ENCODE assay signal across 8 mouse cellular contexts in the genomic region with DNA sequence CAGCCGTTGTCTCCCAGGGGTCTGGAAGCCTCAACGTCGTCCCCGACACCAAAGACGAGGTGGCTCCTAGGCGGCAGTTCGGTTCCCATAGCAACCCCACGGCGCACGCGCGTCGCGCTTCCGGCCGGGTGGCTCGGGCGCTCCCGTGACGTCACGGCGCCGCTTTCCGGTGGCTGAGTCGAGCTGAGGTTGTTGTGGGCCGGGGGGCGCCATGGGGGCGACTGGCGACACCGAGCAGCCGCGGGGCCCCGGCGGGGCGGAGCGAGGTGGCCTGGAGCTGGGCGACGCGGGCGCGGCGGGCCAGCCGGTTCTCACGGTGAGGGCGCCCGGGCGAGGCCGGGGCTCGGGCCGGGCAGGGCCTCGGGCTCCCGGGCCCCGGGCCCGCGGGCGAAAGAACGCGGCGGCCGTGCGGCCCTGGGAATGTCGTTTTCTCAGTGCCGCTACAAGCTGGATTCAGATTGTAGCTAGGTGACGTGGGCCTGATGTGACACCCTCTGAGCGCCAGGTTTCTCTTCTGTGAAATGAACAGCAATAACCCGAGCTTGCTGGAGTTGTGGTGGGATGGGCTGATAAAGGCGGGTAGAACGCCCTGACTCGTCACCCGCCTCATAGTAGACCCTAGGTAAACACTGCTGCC. TPM values are rescaled to one million over a fixed set of nuclear protein-coding genes. Genes with fewer than 3 reads are reported as not detected.
DNase-seq lines count a peak whose midpoint lies in the region; ATAC-seq lines count a peak whose summit lies in the region.

A gene (minus strand): TSS at position 89 of the 637 bp plus-strand sequence.
A gene (plus strand): TSS at position 141 of the 637 bp plus-strand sequence.

- 0 out of 2 replicates have a peak within 1 kb of the TSS, but pooled peaks have one; percentile 16 for H3K27ac ChIP-seq in intestine, embryonic 14.5 days (ENCODE audit: low read depth)

- H3K9ac ChIP-seq in intestine, embryonic 14.5 days (ENCODE audit: low read length): peak within 1 kb of the TSS; percentile 95

- no peaks in the 10 kb centered on the region for H3K27me3 ChIP-seq in intestine, embryonic 14.5 days (replicated peaks; ENCODE audit: control insufficient read depth, insufficient read depth, low read length)

- peaks cover 11% of the 10 kb centered on the region for H3K4me1 ChIP-seq in intestine, embryonic 14.5 days (replicated peaks; ENCODE audit: control insufficient read depth, insufficient read depth, low read length)

- intact Hi-C loops in gastrocnemius, postnatal 36 days (cut with DNase I): no loop called here
- intact Hi-C loops in left cerebral cortex, postnatal 14 days (cut with DNase I): no loop called here

- peak within 1 kb of the TSS; percentile 97 for H3K4me2 ChIP-seq in intestine, embryonic 14.5 days (ENCODE audit: low read length)

- peak; percentile 96 for DNase-seq in adrenal gland, adult 2 months
- peak; percentile 96 for DNase-seq in embryo, embryonic 11 days
- peak; percentile 90 to 92 for DNase-seq in gastrocnemius, postnatal 36 days
- DNase-seq in intestine, embryonic 14.5 days (ENCODE audit: low spot score): peak; percentile 97
- DNase-seq in left cerebral cortex, postnatal 14 days (ENCODE audit: low spot score in 2 of 2): peak; percentile 93 to 96
- peak; percentile 97 for DNase-seq in right cerebral cortex, postnatal 14 days
- DNase-seq in urinary bladder, postnatal 25 days (ENCODE audit: low spot score): peak; percentile 96

- ATAC-seq in intestine, embryonic 14.5 days (replicated peaks; ENCODE audit: low FRiP score, low TSS enrichment, low read depth): peak; percentile 92
- ATAC-seq in megakaryocyte-erythroid progenitor cell, adult 5-6 weeks (replicated peaks; ENCODE audit: low FRiP score, low TSS enrichment, poor library complexity, severe bottlenecking): peak; percentile 84

- peak within 1 kb of the TSS; percentile 84 for H3K4me3 ChIP-seq in intestine, embryonic 14.5 days (ENCODE audit: low read depth, low read length)

- under 1% methylated on average over 70 of the region's 70 CpGs for WGBS in intestine, embryonic 14.5 days

- no peaks in the 10 kb centered on the region for H3K9me3 ChIP-seq in intestine, embryonic 14.5 days (ENCODE audit: control insufficient read depth, low read length)

- peaks cover 36% of the 10 kb centered on the region for H3K36me3 ChIP-seq in intestine, embryonic 14.5 days (ENCODE audit: control insufficient read depth, insufficient read depth, low read length)

RNA-seq across cellular contexts. Expression of the first gene that starts in this region (rescaled TPM):
- total RNA-seq in adrenal gland, adult 2 months (2021): under 1 TPM; 0.24 to 0.32 TPM
- 0.17 and 0.27 TPM in 2 replicates for polyA plus RNA-seq in adrenal gland, adult 2 months (2012; rRNA removed)
- total RNA-seq in gastrocnemius, postnatal 36 days (2021): not detected
- polyA plus RNA-seq in intestine, embryonic 14.5 days (2014; fragmentation: Nextera tagmentation; extraction: Ambion mirVana): 2.0 and 2.6 TPM in 2 replicates
- total RNA-seq in left cerebral cortex, postnatal 14 days (2021): 1 to 10 TPM in 1 of 2 experiments, under 1 TPM in 1; 0.92 to 1.1 TPM
- 2.0 TPM in 1 of 2 replicates, not detected in the other for total RNA-seq in megakaryocyte-erythroid progenitor cell, adult 5-6 weeks (2014; fragmentation: Nextera tagmentation)
- not detected in 2 replicates for total RNA-seq in megakaryocyte-erythroid progenitor cell, adult 5-6 weeks (2017)

RNA-seq across cellular contexts. Expression of the second gene that starts in this region (rescaled TPM):
- total RNA-seq in adrenal gland, adult 2 months (2021): 10 to 100 TPM; 34.9 to 41.8 TPM
- polyA plus RNA-seq in adrenal gland, adult 2 months (2012; rRNA removed): 29.7 and 44.4 TPM in 2 replicates
- 10 to 100 TPM; 15.8 to 18.1 TPM for total RNA-seq in gastrocnemius, postnatal 36 days (2021)
- 66.4 and 67.0 TPM in 2 replicates for polyA plus RNA-seq in intestine, embryonic 14.5 days (2014; fragmentation: Nextera tagmentation; extraction: Ambion mirVana)
- total RNA-seq in left cerebral cortex, postnatal 14 days (2021): 10 to 100 TPM; 32.8 to 35.6 TPM
- 28.7 and 37.2 TPM in 2 replicates for total RNA-seq in megakaryocyte-erythroid progenitor cell, adult 5-6 weeks (2014; fragmentation: Nextera tagmentation)
- 24.5 and 26.2 TPM in 2 replicates for total RNA-seq in megakaryocyte-erythroid progenitor cell, adult 5-6 weeks (2017)

Comparison
In these comparisons a context has a peak if more than half of its experiments do, and no peak if none do; other contexts are left out.
1. Peak in every context shown above with its lines: DNase-seq, ATAC-seq, H3K4me3 ChIP-seq and H3K27ac ChIP-seq.